Mouse (Mus musculus) intestine, embryonic 15.5 days (tissue): ENCODE data around the gene Degs2. TPM values are rescaled to one million over a fixed set of nuclear protein-coding genes. Genes with fewer than 3 reads are reported as not detected.

Experiments used
- ATAC-seq: fragments of 200-750 bp; cut with Nextera tagmentation; 2 replicates; pipeline ENCODE4 v1.8.0; 2017; ENCODE audit warnings: moderate TSS enrichment, moderate library complexity
- H3K27ac ChIP-seq: fragments of 300-500 bp; sonication (generic); 2 replicates; pipeline ENCODE4 v1.5.1; 2015; ENCODE audit warnings: mild to moderate bottlenecking, inconsistent platforms
- H3K27me3 ChIP-seq: fragments of 300-500 bp; sonication (generic); replicated peaks from 2 replicates; pipeline ENCODE4 v1.6.1; 2015; ENCODE audit warnings: inconsistent platforms
- H3K36me3 ChIP-seq: fragments of 300-500 bp; sonication (generic); 2 replicates; pipeline ENCODE4 v1.6.1; 2015; ENCODE audit warnings: inconsistent platforms
- H3K4me1 ChIP-seq: fragments of 300-500 bp; sonication (generic); replicated peaks from 2 replicates; pipeline ENCODE4 v1.6.1; 2015; ENCODE audit warnings: inconsistent platforms
- H3K4me2 ChIP-seq: fragments of 300-500 bp; sonication (generic); replicated peaks from 2 replicates; pipeline ENCODE4 v1.6.1; 2015; ENCODE audit warnings: mild to moderate bottlenecking, inconsistent platforms
- H3K4me3 ChIP-seq: fragments of 300-500 bp; sonication (generic); replicated peaks from 2 replicates; pipeline ENCODE4 v1.5.1; 2015; ENCODE audit warnings: inconsistent platforms
- H3K9ac ChIP-seq: fragments of 300-500 bp; sonication (generic); 2 replicates; pipeline ENCODE4 v1.6.1; 2015; ENCODE audit warnings: inconsistent platforms
- H3K9me3 ChIP-seq: fragments of 300-500 bp; sonication (generic); 2 replicates; pipeline ENCODE4 v1.6.1; 2016; ENCODE audit warnings: inconsistent platforms
- WGBS: fragments of 180-500 bp; shearing (Covaris S2); methylation state at CpG from one replicate; pipeline ENCODE4 v1.1.7; 2015; 5-methylcytosine and 5-hydroxymethylcytosine counted together
- polyA plus RNA-seq: library from polyadenylated mRNA; unstranded; fragments of >200 nt; fragmentation: Nextera tagmentation; extraction: Ambion mirVana; gene quantifications from 2 replicates; pipeline ENCODE4 v1.2.1, GENCODE M21; 2015

The Degs2 gene
- polyA plus RNA-seq, 1 experiment from 2014 or later: 88.3 TPM

DNA sequence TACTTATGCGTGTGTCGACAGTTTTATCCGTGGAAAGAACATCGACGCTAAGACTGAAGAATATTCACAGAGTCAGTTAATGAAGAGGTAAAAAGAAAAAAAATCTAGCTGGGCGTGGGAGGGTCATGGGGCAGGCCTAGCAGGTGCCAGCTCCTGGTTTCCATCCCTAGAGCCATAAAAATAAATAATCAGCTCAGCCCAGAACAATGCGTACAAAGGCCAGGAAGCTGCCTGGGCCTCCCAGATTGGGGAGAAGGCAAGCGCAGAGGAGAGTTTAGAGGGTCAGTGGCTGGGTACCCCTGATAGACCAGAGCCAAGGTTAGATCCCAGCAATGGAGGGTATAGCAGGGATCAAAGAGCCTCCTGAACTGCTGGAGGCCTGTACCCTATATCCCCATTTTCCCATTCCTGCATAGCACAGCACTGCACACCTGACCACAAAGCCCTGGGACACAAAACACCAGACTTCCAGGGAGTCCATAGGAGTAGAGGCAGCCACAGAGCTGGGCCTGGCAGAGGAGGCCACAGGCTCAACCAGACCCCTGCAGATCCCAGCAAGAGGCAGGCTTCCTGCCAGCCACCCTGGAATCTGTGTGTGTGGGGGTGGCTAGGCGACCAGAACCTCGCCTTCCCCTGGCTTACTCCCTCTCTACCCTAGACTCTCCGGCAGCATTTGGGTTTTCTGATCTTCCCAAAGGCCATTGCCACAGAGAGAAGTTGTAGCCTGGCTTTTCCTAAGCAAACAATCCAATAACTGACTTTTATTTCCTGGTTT is 3.2 kb downstream of the Degs2 start:
- Histone ChIP-seq H3K27me3 (peaks cover 19% of the 10 kb centered on the region), H3K27ac (peak overlapping the region; percentile 96), H3K4me3 (0 out of 2 replicates have a peak overlapping the region, but pooled peaks have one; percentile 0), H3K36me3 (no peaks in the 10 kb centered on the region), H3K9ac (peak overlapping the region; percentile 23; the same call in 1 of the 2 replicates), H3K4me2 (peak overlapping the region; percentile 49), H3K4me1 (peaks cover 18% of the 10 kb centered on the region), H3K9me3 (no peaks in the 10 kb centered on the region)
- ATAC-seq: peak; percentile 73
- WGBS: 56% methylated on average over 11 of the region's 11 CpGs

DNA sequence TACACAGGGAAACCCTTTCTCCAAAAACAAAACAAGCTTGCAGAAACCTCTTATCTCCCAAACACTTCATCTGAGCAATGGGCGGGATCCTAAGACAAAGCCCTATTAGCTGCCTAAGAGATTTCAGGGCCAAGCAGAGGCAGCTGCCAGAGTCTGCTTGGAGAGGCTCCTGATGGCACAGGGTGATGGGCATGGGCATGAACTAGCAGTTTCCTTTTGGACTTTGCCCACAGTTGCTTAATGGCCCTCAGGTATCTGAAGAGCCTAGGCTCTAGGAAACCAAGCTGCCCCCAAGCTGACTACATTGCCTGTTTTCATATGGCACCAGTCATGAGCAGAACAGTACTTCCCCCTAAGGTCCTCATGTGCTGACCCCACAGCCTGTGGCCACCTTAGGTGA is 7.9 kb downstream of the Degs2 start:
- H3K27ac ChIP-seq: peak overlapping the region; percentile 74; the same call in 1 of the 2 replicates
- 88% methylated on average over 1 of the region's 1 CpGs for WGBS
- H3K9me3 ChIP-seq: no peaks in the 10 kb centered on the region
- no peaks in the 10 kb centered on the region for H3K36me3 ChIP-seq
- peaks cover 36% of the 10 kb centered on the region for H3K4me1 ChIP-seq
- peak overlapping the region; percentile 34 for H3K4me2 ChIP-seq
- H3K9ac ChIP-seq: no peak overlapping the region
- no peak overlapping the region for H3K4me3 ChIP-seq
- ATAC-seq: peak; percentile 7; the same call in 1 of the 2 replicates
- no peaks in the 10 kb centered on the region for H3K27me3 ChIP-seq

DNA sequence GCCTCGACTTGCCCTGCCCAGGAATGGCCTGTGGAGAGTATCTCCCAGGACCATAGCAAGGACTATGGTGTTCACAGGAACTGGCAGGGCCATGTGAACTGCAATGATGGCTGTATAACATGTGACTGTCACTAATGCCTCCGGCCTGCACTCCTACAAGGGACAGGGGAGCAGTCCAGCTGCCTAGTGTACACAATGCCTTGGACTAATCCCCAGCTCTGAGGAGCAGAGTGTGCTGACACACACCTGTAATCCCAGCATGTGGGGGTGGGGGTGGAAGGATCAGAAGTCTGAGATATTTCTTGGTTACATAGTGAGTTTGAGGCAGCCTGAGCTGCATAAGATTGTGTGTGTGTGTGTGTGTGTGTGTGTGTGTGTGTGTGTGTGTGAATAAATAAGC is 8.5 kb downstream of the Degs2 start:
- Histone ChIP-seq H3K4me1 (peaks cover 36% of the 10 kb centered on the region), H3K27me3 (no peaks in the 10 kb centered on the region), H3K4me2 (no peak overlapping the region), H3K27ac (peak overlapping the region; percentile 64; the same call in 1 of the 2 replicates), H3K4me3 (no peak overlapping the region), H3K36me3 (no peaks in the 10 kb centered on the region), H3K9me3 (no peaks in the 10 kb centered on the region), H3K9ac (no peak overlapping the region)
- no peak for ATAC-seq
- WGBS: 48% methylated on average over 2 of the region's 2 CpGs

DNA sequence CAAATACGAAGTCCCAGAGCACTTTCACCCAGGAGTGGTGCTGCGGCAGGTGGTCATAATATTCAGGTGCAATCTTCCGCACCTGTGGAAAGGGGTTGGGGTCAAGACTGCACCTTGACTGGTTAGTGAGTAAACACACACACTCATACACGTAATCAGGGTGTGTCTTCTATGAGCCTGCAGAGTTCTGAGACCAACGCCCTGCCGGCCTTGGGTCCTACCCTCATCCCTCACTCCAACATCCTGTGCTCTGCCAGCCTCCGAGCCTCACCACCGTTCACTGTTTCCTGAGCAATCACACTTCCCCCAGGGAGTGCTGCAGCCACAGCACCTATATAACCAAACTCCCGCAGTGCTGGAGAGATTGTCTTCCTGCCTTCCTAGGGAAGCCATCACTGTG is 11.6 kb downstream of the Degs2 start:
- ATAC-seq: peak; percentile 27; the same call in 1 of the 2 replicates
- Histone ChIP-seq H3K36me3 (no peaks in the 10 kb centered on the region), H3K4me2 (peak overlapping the region; percentile 22; the same call in 1 of the 2 replicates), H3K27me3 (no peaks in the 10 kb centered on the region), H3K4me3 (no peak overlapping the region), H3K27ac (peak overlapping the region; percentile 86), H3K4me1 (peaks cover 37% of the 10 kb centered on the region), H3K9ac (no peak overlapping the region), H3K9me3 (no peaks in the 10 kb centered on the region)
- WGBS: 57% methylated on average over 9 of the region's 9 CpGs

DNA sequence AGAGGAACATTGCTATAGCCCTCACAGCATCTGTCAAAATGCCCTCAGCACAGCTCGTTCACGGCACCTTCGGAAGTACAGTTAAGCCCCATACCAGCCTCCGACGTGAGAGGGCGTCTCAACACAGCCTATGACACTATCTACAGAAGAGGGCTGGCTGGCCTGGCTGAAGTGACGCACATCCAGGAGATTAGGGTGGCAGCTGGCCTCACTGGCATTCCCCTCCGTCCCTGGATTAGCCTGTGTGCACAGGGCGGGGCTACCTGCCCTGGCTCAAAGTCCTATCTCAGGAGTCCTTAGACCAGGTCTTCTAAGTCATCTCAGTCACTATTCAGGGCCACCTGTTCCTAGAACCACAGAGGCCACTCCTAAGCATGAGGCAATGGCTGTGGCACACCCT is 12.9 kb downstream of the Degs2 start:
- H3K4me3 ChIP-seq: no peak overlapping the region
- 76% methylated on average over 9 of the region's 9 CpGs for WGBS
- peaks cover 31% of the 10 kb centered on the region for H3K4me1 ChIP-seq
- H3K27ac ChIP-seq: peak overlapping the region; percentile 86
- peaks cover 9% of the 10 kb centered on the region; the same call in 1 of the 2 replicates for H3K36me3 ChIP-seq
- no peaks in the 10 kb centered on the region for H3K27me3 ChIP-seq
- H3K9me3 ChIP-seq: no peaks in the 10 kb centered on the region
- no peak overlapping the region for H3K4me2 ChIP-seq
- peak; percentile 89 for ATAC-seq
- no peak overlapping the region for H3K9ac ChIP-seq

DNA sequence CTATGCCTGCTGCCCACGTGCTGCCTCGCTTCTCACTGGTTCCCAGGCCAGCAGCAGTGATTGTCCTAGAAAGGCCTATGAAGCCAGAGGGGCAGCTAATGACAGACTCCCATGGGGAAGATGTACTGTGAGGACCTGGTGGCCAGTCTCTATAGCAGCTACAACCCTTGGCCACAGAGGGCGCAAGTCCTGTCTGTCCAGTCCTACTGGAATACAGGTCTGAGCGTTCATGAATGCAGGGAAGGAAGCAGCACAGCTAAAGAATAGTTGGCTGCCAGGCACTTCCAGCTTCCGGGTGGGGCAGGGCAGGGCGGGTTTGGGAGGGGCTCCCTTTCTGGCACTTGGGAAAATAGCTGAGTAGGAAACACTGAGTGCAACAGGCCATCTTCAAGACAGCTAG is 15.2 kb downstream of the Degs2 start:
- H3K36me3 ChIP-seq: peaks cover 32% of the 10 kb centered on the region
- H3K4me2 ChIP-seq: no peak overlapping the region
- H3K4me3 ChIP-seq: no peak overlapping the region
- WGBS: 61% methylated on average over 6 of the region's 6 CpGs
- H3K9ac ChIP-seq: no peak overlapping the region
- H3K9me3 ChIP-seq: no peaks in the 10 kb centered on the region
- peak overlapping the region; percentile 54 for H3K27ac ChIP-seq
- H3K4me1 ChIP-seq: peaks cover 27% of the 10 kb centered on the region
- no peaks in the 10 kb centered on the region for H3K27me3 ChIP-seq
- peak; percentile 31 for ATAC-seq

DNA sequence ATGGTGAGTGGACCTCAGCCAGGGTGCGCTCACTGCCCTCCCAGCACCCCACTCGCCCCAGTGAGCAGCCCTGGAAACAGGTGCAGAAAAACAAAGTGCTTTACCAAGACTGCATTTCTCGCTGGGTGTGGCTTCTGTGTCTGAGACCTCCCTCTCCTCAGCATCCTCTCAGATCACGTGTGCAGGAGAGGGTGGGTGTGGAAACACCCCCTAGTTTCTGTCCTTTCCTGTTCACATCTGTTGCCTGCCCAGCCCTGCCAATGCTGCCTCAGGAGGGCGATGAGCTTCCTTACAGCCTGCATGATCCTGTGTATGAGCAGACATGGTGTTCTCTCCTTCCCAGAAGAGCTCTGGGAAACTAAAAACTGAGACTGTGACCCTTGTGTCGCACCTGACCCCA is 15.7 kb downstream of the Degs2 start:
- Histone ChIP-seq H3K36me3 (peaks cover 33% of the 10 kb centered on the region), H3K4me1 (peaks cover 27% of the 10 kb centered on the region), H3K4me3 (no peak overlapping the region), H3K27ac (peak overlapping the region; percentile 54), H3K9me3 (no peaks in the 10 kb centered on the region), H3K9ac (no peak overlapping the region), H3K27me3 (no peaks in the 10 kb centered on the region), H3K4me2 (no peak overlapping the region)
- ATAC-seq: no peak
- 71% methylated on average over 6 of the region's 6 CpGs for WGBS

DNA sequence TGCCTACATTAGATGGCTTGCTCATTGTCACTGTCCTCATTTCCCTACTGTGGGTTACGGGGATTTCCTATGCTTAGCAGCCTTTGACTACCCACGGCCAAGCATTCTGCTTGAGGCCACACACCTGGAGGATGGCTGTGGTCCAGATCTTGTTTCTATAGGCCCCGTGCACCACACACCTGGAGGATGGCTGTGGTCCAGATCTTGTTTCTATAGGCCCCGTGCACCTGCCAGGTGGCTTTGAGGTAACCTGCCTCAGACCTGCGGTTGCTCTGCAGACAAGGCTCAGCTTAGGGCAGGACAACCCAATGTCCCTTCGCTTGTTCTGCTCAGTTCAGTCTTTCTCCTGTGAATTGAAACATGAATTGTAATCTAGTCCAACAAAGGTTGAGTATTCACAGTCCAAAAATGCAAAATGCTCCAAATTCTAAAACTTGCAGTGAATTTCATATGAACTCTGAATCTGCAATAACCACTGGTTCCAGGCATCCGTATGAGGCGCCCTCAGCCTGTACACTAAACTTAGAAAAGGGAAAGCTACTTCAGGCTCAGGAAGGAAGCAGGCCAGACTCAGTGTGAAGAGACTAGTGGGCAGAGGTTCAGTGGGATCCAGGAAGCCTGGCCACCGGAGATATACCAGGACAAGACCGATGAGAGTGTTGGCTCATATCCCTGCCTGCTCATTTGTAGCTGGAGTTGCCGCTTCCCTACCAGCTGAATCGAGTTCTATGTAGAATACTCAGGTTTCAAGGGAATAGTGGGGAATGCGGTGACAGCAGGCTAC is 19.7 kb downstream of the Degs2 start:
- H3K36me3 ChIP-seq: peaks cover 42% of the 10 kb centered on the region
- WGBS: 90% methylated on average over 13 of the region's 13 CpGs
- H3K4me2 ChIP-seq: no peak overlapping the region
- H3K9ac ChIP-seq: no peak overlapping the region
- no peaks in the 10 kb centered on the region for H3K9me3 ChIP-seq
- ATAC-seq: no peak
- peaks cover 8% of the 10 kb centered on the region for H3K4me1 ChIP-seq
- no peaks in the 10 kb centered on the region for H3K27me3 ChIP-seq
- no peak overlapping the region for H3K4me3 ChIP-seq
- H3K27ac ChIP-seq: no peak overlapping the region

DNA sequence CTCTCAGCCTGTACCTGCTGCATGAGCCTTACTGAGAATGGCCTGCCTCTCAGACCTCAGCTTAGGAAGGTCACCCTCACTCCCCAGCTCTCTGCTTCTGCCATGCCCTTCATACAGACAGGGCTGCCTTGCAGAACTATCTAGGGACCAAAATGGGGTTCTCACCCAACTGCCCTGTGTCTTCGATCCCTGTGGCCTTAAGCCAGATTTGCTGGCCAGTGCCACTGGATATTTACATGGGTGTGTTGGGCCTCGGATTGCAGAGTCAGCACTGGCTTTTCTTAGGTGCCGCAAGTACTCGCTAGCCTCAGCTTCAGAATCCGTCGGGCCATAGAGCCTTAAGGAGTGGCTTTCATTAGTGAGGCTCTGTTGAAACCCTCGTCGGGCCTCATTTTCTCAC is 21.3 kb downstream of the Degs2 start:
- Histone ChIP-seq H3K4me3 (no peak overlapping the region), H3K27ac (no peak overlapping the region), H3K9me3 (no peaks in the 10 kb centered on the region), H3K4me1 (peaks cover 6% of the 10 kb centered on the region; the same call in 1 of the 2 replicates), H3K27me3 (no peaks in the 10 kb centered on the region), H3K36me3 (peaks cover 47% of the 10 kb centered on the region), H3K4me2 (no peak overlapping the region), H3K9ac (no peak overlapping the region)
- WGBS: 92% methylated on average over 8 of the region's 8 CpGs
- no peak for ATAC-seq

DNA sequence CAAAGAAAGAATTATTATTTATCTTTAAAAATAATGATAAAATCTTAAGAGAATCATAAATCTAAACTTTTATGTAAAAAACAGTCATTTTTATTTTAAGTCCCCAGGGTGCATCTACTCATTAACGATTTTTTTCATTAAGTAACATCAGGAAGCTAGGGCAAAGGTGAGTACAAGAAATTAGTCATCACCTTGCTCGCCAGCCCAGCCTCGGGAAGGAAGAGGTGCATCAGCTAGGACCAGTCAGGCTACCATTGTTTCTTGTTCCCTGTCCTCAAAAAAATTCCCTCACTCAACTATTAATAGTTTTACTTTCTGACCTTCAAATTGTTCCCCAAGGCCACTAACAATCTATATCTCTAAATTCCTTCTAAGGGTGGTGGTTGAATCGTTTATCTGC is 23.7 kb downstream of the Degs2 start:
- peaks cover 30% of the 10 kb centered on the region for H3K36me3 ChIP-seq
- ATAC-seq: no peak
- no peak overlapping the region for H3K4me3 ChIP-seq
- WGBS: 66% methylated on average over 4 of the region's 4 CpGs
- H3K9ac ChIP-seq: no peak overlapping the region
- no peaks in the 10 kb centered on the region for H3K9me3 ChIP-seq
- H3K27me3 ChIP-seq: no peaks in the 10 kb centered on the region
- no peak overlapping the region for H3K27ac ChIP-seq
- H3K4me1 ChIP-seq: peaks cover 19% of the 10 kb centered on the region
- no peak overlapping the region for H3K4me2 ChIP-seq

DNA sequence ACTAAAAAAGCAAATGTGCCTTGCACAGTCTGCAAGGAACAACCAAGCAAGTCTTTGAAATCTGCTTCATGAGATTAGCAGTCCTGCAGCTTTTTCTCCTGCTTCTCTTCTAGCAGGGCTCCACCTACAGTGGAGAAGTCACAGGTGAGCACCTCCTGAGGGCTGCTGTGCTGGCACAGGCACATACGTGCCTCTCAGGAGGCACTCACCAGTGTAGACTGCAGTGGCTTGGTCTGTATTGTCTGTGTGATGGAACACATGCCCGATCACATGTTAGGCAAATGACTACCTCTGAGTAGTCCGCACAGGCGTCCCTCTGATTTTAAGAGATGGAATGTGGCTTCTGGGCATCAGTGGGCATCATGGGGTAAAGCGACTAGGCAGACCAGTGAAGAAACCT is 25.0 kb downstream of the Degs2 start:
- H3K9me3 ChIP-seq: no peaks in the 10 kb centered on the region
- H3K4me2 ChIP-seq: no peak overlapping the region
- no peaks in the 10 kb centered on the region for H3K27me3 ChIP-seq
- H3K4me1 ChIP-seq: peaks cover 19% of the 10 kb centered on the region
- H3K9ac ChIP-seq: no peak overlapping the region
- no peak overlapping the region for H3K27ac ChIP-seq
- no peak overlapping the region for H3K4me3 ChIP-seq
- no peak for ATAC-seq
- H3K36me3 ChIP-seq: peaks cover 27% of the 10 kb centered on the region
- WGBS: 95% methylated on average over 5 of the region's 5 CpGs

DNA sequence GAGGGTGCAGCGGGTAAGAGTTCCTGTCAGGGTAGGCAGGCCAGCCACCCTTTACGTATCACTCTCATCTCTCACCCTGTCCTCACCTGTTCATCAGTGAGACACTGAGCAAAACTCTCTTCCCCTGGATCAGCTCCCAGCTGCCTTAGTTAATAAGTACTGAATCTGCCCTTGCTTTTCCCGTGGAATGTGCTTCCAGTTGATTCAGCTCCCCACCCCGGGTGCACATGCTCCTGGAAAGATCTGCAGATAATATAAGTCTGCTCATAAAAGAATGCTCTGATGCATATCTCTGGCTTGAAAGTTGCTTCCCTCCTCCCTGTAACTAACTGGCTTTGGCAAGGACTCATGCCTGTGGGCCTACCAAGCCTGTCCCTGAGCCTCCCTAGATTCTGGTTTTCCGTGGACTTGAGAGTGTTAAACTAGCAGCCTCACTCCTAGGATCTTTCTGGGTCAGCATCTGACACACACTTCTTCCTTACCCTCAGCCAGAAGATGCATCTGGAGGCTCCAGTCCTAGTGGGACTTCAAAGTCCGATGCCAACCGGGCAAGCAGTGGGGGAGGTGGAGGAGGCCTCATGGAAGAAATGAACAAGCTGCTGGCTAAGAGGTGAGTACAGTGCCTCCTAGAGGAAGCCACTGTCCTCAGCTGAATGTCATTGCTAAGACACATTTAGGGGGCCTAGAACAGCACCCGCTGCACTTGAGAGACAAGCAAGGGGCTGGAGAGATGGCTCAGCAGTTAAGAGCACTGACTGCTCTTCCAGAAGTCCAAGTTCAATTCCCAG is 26.3 kb downstream of the Degs2 start:
- H3K4me3 ChIP-seq: no peak overlapping the region
- ATAC-seq: peak; percentile 70
- H3K27me3 ChIP-seq: no peaks in the 10 kb centered on the region
- 63% methylated on average over 8 of the region's 8 CpGs for WGBS
- H3K4me2 ChIP-seq: no peak overlapping the region
- no peak overlapping the region for H3K9ac ChIP-seq
- no peaks in the 10 kb centered on the region for H3K9me3 ChIP-seq
- peaks cover 19% of the 10 kb centered on the region for H3K4me1 ChIP-seq
- peaks cover 24% of the 10 kb centered on the region for H3K36me3 ChIP-seq
- H3K27ac ChIP-seq: peak overlapping the region; percentile 32
